Mouse (Mus musculus): ENCODE results near the gene Sec23b. TPM values are rescaled to one million over a fixed set of nuclear protein-coding genes. Genes with fewer than 3 reads are reported as not detected.
"Not testable (repeated sequence)": the region's sequence is repeated elsewhere in the genome, so short reads cannot be mapped to it uniquely, and the experiment has no call there.

Sec23b gene
- total RNA-seq (2021) = 10 to 100 TPM; 63.6 to 82.4 TPM
- long read RNA-seq, experiment 1, transcript Sec23b-201 (20 exons, 2,779 nt) = major isoform, 25 of 90 reads
- long read RNA-seq, experiment 1, partial matches to known transcripts = 12 of 90 reads
- long read RNA-seq, experiment 1, other reads (novel, unspliced or antisense) = 53 of 90 reads
- long read RNA-seq, experiment 2, transcript Sec23b-201 (20 exons, 2,779 nt) = major isoform, 40 of 144 reads
- long read RNA-seq, experiment 2, partial matches to known transcripts = 35 of 144 reads
- long read RNA-seq, experiment 2, other reads (novel, unspliced or antisense) = 69 of 144 reads

- DNase-seq (ENCODE audit: low spot score in 2 of 2) = peak; percentile 92 to 94
Measured at GRCm38 (mm10) chr2:144555820-144556552, at the start of gene Sec23b. Gene Sec23b, plus strand, starts transcription at chr2:144556229.

GRCm38 (mm10) chr2:144514619-144515018 is 41.4 kb upstream of the Sec23b start:
- DNase-seq (ENCODE audit: low spot score in 2 of 2) = no peak

GRCm38 (mm10) chr2:144519772-144520171 is 36.3 kb upstream of the Sec23b start:
- DNase-seq (ENCODE audit: low spot score in 2 of 2) = no peak

GRCm38 (mm10) chr2:144525856-144526255 is 30.2 kb upstream of the Sec23b start:
- DNase-seq (ENCODE audit: low spot score in 2 of 2) = no peak

- DNase-seq (ENCODE audit: low spot score in 2 of 2) = peak; percentile 86 to 90
Measured at GRCm38 (mm10) chr2:144526981-144527820, 28.8 kb upstream of the Sec23b start, which contains the start of the genes Dzank1 and Polr3f. Gene Dzank1, minus strand, starts transcription at chr2:144527414. Gene Polr3f, plus strand, starts transcription at chr2:144527718.

- DNase-seq (ENCODE audit: low spot score in 2 of 2) = no peak
Measured at GRCm38 (mm10) chr2:144527821-144528174, 28.2 kb upstream of the Sec23b start.

- DNase-seq (ENCODE audit: low spot score in 2 of 2) = no peak
Measured at GRCm38 (mm10) chr2:144537123-144537522, 18.9 kb upstream of the Sec23b start.

- no peak for DNase-seq (ENCODE audit: low spot score in 2 of 2)
Measured at GRCm38 (mm10) chr2:144541246-144541645, 14.8 kb upstream of the Sec23b start.

GRCm38 (mm10) chr2:144543670-144544069 is 12.4 kb upstream of the Sec23b start:
- DNase-seq (ENCODE audit: low spot score in 2 of 2) = no peak

- no peak for DNase-seq (ENCODE audit: low spot score in 2 of 2)
Measured at GRCm38 (mm10) chr2:144544630-144545029, 11.4 kb upstream of the Sec23b start.

- DNase-seq (ENCODE audit: low spot score in 2 of 2) = no peak
Measured at GRCm38 (mm10) chr2:144545061-144545460, 11.0 kb upstream of the Sec23b start.

- no peak for DNase-seq (ENCODE audit: low spot score in 2 of 2)
Measured at GRCm38 (mm10) chr2:144545481-144545880, 10.5 kb upstream of the Sec23b start.

GRCm38 (mm10) chr2:144547559-144547958 is 8.5 kb upstream of the Sec23b start:
- DNase-seq (ENCODE audit: low spot score in 2 of 2) = no peak

- DNase-seq (ENCODE audit: low spot score in 2 of 2) = peak; percentile 19 to 25
Measured at GRCm38 (mm10) chr2:144550529-144550928, 5.5 kb upstream of the Sec23b start, which contains the start of gene Rbbp9. Gene Rbbp9, minus strand, starts transcription at chr2:144550869.

- no peak for DNase-seq (ENCODE audit: low spot score in 2 of 2)
Measured at GRCm38 (mm10) chr2:144553905-144554304, 2.1 kb upstream of the Sec23b start.

GRCm38 (mm10) chr2:144555286-144555819 is 676 bp upstream of the Sec23b start:
- no peak for DNase-seq (ENCODE audit: low spot score in 2 of 2)

- DNase-seq (ENCODE audit: low spot score in 2 of 2) = no peak
Measured at GRCm38 (mm10) chr2:144588723-144589122, 32.7 kb downstream of the Sec23b start.

GRCm38 (mm10) chr2:144593036-144593435 is 37.0 kb downstream of the Sec23b start:
- not testable (repeated sequence) for DNase-seq (ENCODE audit: low spot score in 2 of 2)

- peak; percentile 28 to 52 for DNase-seq (ENCODE audit: low spot score in 2 of 2)
Measured at GRCm38 (mm10) chr2:144593951-144594651, 38.1 kb downstream of the Sec23b start, which contains the start of gene Smim26. Gene Smim26, plus strand, starts transcription at chr2:144594054.

GRCm38 (mm10) chr2:144598006-144598405 is 42.0 kb downstream of the Sec23b start:
- DNase-seq (ENCODE audit: low spot score in 2 of 2) = no peak
